Mouse (Mus musculus) megakaryocyte, embryonic 14.5 days (primary cell): ENCODE measurements around the gene Zfp946.

Experiments used
- FLI1 ChIP-seq: IDR thresholded peaks from 2 replicates; pipeline ENCODE4 v1.6.1; 2012; ENCODE audit warnings: low read length, inconsistent platforms, mixed read lengths
- GATA1 ChIP-seq: IDR thresholded peaks from 3 replicates; pipeline ENCODE4 v1.6.1; 2012; ENCODE audit warnings: mixed read lengths, low read length, inconsistent platforms, borderline replicate concordance

- TF ChIP-seq FLI1 (no peak), GATA1 (no peak)
These were observed 13.3 kb upstream of the Zfp946 start for GRCm38 (mm10) chr17:22410756-22411155.
